Mouse (Mus musculus): ENCODE data around the gene Slc5a4a. TPM values are rescaled to one million over a fixed set of nuclear protein-coding genes. Genes with fewer than 3 reads are reported as not detected.

The Slc5a4a gene
- not detected in 2 replicates for total RNA-seq (2015; ENCODE audit: low replicate concordance)
- total RNA-seq (2017; ENCODE audit: low replicate concordance): not detected in 2 replicates

DNA sequence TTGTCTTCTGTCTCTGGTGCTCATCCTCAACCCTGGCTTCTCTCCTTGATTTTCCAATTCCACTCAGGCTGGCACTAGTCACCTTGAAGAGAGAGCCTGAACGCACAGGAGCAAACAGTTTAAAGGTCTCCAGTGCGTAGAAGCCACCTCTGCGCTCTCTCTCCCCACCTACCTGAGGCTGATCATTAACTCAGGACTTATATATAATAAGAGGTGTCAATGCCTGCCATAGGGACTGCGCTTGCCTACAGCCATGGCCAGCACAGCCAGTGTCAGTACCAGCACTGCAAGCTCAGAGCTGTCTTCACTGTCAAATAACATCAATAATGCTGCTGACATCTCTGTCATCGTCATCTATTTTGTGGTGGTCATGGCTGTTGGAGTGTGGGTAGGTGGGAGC lies at the start of gene Slc5a4a:
Gene Slc5a4a, plus strand, starts transcription at position 174 of the 400 bp plus-strand sequence.
- no peak for ATAC-seq (replicated peaks; ENCODE audit: low FRiP score, poor library complexity, severe bottlenecking)

DNA sequence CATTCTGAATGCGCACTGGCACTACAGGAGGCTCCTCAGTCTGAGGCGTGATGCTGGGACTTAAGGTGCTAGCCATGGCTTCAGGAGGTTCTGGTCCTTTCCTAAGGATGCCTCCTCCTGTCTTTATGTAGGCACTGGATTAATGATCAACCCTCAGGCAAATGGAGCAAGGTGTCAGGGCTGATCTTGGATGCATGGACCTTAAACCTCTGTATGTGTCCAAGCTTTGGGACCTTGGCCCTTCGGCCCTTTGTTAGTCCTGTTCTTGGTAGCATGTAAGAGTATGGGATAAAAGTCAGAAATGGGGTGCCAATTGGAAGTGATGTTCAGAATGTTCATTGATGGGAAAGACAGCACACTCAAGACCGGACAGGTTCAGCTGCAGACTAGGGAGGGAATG lies 36.4 kb upstream of the Slc5a4a start, which contains the start of gene Slc5a4b:
Gene Slc5a4b, minus strand, starts transcription at position 101 of the 400 bp plus-strand sequence.
- ATAC-seq (replicated peaks; ENCODE audit: low FRiP score, poor library complexity, severe bottlenecking): no peak

DNA sequence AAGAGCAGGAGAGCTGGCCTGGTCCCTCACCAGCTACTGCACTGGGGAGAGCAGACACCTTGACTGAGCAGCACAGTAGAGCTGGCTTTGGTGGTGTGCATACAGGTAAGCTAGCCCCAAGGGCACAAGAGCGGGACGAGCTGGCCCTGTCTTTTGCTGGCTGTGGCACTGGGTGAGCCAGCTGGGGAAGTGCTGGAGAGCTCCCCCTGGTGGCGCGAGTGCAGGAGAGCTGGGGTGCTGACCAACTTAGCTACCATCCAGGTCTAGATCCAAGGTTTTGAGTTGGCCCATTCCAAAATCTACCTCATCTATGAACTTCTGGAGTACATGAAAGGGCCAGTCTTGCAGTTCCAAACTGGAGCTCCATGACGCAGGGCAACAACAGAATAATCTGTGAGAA lies 29.3 kb upstream of the Slc5a4a start:
- ATAC-seq (replicated peaks; ENCODE audit: low FRiP score, poor library complexity, severe bottlenecking): peak; percentile 85

GRCm38 (mm10) chr10:76118741-76119140 lies 28.5 kb upstream of the Slc5a4a start:
- ATAC-seq (replicated peaks; ENCODE audit: low FRiP score, poor library complexity, severe bottlenecking): 0 out of 2 replicates have a peak, but pooled peaks have one; percentile 44

DNA sequence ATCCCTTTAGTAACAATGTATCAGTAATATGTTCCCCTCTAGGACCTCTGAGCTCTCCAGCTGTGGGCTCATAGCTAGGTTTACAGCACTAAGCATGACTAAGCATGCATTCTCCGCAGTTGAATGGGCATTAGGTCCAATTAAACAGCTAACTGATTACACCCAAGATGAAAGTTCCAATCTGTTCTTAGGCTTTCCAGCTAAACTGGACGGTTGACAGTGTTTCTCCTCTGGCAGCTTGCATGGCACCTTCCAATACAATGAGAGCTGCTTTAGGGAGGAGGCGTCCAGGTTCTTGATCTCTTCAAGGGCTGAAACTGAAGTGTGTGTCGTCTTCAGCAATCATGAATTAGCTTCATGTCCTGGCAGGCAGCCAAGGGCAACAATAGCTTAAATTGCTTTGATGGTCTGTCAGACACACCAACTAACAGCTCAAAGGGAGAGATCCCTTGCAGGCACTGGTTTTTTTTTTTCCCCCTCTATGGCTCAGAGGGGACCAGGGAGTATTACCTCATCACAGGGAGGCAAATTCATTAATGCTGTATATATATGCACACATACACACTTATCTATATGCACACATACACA lies 27.0 kb upstream of the Slc5a4a start:
- no peak for ATAC-seq (replicated peaks; ENCODE audit: low FRiP score, poor library complexity, severe bottlenecking)

- ATAC-seq (replicated peaks; ENCODE audit: low FRiP score, poor library complexity, severe bottlenecking): no peak
Observed at GRCm38 (mm10) chr10:76121495-76121894, 25.8 kb upstream of the Slc5a4a start.

DNA sequence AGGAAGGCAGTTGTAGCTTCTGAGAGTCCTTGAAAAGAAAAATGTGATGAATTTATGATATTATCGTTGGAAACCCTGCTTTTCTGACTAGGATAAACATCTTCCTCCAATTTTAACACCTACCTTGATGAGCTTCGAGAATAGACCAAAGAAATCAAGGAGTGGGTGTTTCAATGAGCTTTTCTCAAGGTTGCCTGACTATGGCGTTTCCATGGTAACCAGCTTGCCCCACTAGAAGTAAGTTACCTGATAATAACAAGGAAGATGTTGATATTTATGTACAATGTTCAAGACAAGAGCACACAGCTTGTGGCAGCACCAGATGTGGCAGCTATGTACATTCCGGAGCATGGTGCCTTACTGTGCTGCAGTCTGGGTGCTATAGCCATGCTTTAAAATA lies 14.7 kb upstream of the Slc5a4a start:
- ATAC-seq (replicated peaks; ENCODE audit: low FRiP score, poor library complexity, severe bottlenecking): no peak

DNA sequence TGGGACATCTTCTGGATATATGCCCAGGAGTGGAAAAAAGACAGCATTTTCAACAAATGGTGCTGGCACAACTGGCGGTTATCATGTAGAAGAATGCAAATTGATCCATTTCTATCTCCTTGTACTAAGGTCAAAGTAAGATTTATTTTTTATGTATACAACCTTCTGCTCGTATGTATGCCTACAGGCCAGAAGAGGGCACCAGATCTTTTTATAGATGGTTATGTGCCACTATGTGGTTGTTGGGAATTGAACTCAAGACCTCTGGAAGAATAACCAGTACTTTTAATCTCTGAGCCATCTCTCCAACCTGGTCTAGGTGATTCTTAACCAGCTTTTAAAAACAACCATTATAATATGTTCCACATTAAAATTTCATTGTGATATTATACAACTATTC lies 10.9 kb upstream of the Slc5a4a start:
- ATAC-seq (replicated peaks; ENCODE audit: low FRiP score, poor library complexity, severe bottlenecking): no peak

- no peak for ATAC-seq (replicated peaks; ENCODE audit: low FRiP score, poor library complexity, severe bottlenecking)
Observed at GRCm38 (mm10) chr10:76146846-76147245, 405 bp upstream of the Slc5a4a start.

GRCm38 (mm10) chr10:76155911-76156310 lies 8.7 kb downstream of the Slc5a4a start:
- ATAC-seq (replicated peaks; ENCODE audit: low FRiP score, poor library complexity, severe bottlenecking): no peak

GRCm38 (mm10) chr10:76157528-76157927 lies 10.3 kb downstream of the Slc5a4a start:
- no peak for ATAC-seq (replicated peaks; ENCODE audit: low FRiP score, poor library complexity, severe bottlenecking)

- no peak for ATAC-seq (replicated peaks; ENCODE audit: low FRiP score, poor library complexity, severe bottlenecking)
Observed at GRCm38 (mm10) chr10:76158009-76158408, 10.8 kb downstream of the Slc5a4a start.

DNA sequence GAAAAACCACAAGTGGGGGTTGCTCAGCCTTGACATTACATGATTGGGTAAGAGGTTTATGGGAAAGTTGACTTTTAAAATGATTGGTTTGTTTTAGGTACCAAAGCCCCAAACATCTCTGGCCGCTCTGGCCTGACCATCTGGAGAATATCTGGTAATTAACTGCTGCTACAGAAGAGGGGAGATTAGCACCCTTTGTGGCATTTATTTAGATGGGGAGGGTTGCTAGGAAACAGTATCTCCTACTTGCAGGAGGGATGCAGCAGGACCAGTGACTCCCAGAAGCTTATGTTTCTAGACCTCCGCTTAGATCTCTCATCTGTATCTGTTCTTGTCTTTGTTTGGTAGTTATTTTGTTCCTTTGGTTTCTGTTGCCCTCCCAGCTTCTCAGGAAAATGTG lies 27.6 kb downstream of the Slc5a4a start:
- ATAC-seq (replicated peaks; ENCODE audit: low FRiP score, poor library complexity, severe bottlenecking): no peak

DNA sequence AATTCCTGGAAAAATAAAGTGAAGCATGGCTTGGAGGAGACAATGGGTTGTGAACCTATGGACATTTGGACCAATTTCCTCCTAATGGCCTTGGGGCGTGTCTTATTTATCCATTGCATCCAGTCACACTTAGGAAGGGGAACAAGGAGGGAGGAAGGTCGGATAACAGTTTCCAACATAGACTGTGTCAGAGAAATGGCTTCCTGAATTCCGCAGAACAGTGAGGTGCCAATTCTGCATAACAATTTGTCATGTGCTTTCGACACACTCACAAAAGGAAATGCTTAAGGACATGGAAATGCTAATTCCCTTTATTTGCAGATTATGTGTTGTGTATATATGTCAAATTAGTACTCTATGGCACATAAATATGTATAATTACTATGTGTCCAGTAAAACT lies 38.0 kb downstream of the Slc5a4a start:
- no peak for ATAC-seq (replicated peaks; ENCODE audit: low FRiP score, poor library complexity, severe bottlenecking)

- ATAC-seq (replicated peaks; ENCODE audit: low FRiP score, poor library complexity, severe bottlenecking): no peak
Observed at GRCm38 (mm10) chr10:76188010-76188409, 40.8 kb downstream of the Slc5a4a start.

DNA sequence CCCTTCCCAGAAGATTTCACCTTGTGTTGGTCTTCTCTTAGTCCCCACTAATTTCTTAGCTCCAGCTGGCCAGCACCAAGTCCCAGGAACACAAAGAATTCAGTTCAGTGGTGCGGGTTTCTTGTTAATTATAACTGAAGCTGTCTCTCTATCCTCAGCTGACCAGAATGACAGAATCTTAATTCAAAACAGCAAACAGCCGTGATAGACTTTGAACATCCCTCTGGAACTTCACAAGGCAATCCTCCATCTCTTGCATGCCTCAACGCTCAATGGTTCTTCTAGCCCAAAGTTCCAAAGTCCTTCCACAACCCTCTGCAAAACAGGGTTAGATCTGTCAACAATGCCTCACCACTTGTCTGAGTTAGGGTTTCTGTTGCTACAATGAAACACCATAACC lies 54.2 kb downstream of the Slc5a4a start:
- no peak for ATAC-seq (replicated peaks; ENCODE audit: low FRiP score, poor library complexity, severe bottlenecking)

- no peak for ATAC-seq (replicated peaks; ENCODE audit: low FRiP score, poor library complexity, severe bottlenecking)
Observed at GRCm38 (mm10) chr10:76201978-76202377, 54.7 kb downstream of the Slc5a4a start.

DNA sequence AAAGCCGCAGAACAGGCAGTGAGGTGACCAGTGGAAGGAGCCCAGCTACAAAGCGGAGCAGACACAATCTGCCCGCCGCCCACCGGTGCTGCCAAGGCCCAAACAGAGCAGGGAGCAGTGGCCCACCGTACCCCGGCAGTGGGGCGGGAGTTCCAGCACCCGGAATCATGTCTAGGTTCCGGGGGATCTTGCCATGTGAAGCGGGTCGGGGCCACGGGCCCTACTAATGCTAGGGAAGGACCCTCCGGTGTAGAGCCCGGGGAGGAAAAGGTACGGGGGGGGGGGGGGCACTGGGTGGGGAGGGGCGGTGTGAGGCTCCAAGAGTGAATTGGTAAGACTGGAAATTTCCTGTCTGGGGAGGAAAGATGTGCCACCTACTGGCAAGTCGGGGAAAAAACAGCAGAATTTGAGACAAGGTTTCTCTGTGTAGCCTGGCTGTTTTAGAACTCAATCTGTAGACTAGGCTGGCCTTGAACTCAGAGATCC lies 56.6 kb downstream of the Slc5a4a start:
- ATAC-seq (replicated peaks; ENCODE audit: low FRiP score, poor library complexity, severe bottlenecking): no peak

- ATAC-seq (replicated peaks; ENCODE audit: low FRiP score, poor library complexity, severe bottlenecking): no peak
Observed at GRCm38 (mm10) chr10:76207262-76207796, 60.1 kb downstream of the Slc5a4a start.

GRCm38 (mm10) chr10:76209241-76209640 lies 62.0 kb downstream of the Slc5a4a start:
- no peak for ATAC-seq (replicated peaks; ENCODE audit: low FRiP score, poor library complexity, severe bottlenecking)

- ATAC-seq (replicated peaks; ENCODE audit: low FRiP score, poor library complexity, severe bottlenecking): no peak
Observed at GRCm38 (mm10) chr10:76210806-76211205, 63.6 kb downstream of the Slc5a4a start.

GRCm38 (mm10) chr10:76212121-76212520 lies 64.9 kb downstream of the Slc5a4a start:
- ATAC-seq (replicated peaks; ENCODE audit: low FRiP score, poor library complexity, severe bottlenecking): no peak
